Mouse (Mus musculus) layer of hippocampus, adult 2 months (tissue): ENCODE data around the gene Dlg4. TPM values are rescaled to one million over a fixed set of nuclear protein-coding genes. Genes with fewer than 3 reads are reported as not detected.
"Not testable (repeated sequence)": the region's sequence is repeated elsewhere in the genome, so short reads cannot be mapped to it uniquely, and the experiment has no call there.

Source experiments
- DNase-seq, 2 experiments: peaks; one replicate each; pipeline ENCODE4 v3.0.0; 2022; ENCODE audit warnings: low spot score in 2 of 2
- H3K27ac ChIP-seq: fragments of 200-600 bp; 2 replicates; pipeline ENCODE4 v1.8.1; 2022
- H3K4me3 ChIP-seq: fragments of 200-600 bp; 2 replicates; pipeline ENCODE4 v1.8.1; 2022; ENCODE audit warnings: mild to moderate bottlenecking
- CTCF ChIP-seq: fragments of 200-600 bp; conservative IDR thresholded peaks from 2 replicates; pipeline ENCODE4 v1.8.1; 2022; ENCODE audit warnings: antibody characterized with exemption, mild to moderate bottlenecking, moderate library complexity
- total RNA-seq, 2 experiments: library from RNA; stranded (reverse); gene quantifications; 2 replicates each; pipeline ENCODE4 v1.2.3; 2021

The Dlg4 gene
- total RNA-seq, 2 experiments from 2014 or later: 880 to 888 TPM

DNA sequence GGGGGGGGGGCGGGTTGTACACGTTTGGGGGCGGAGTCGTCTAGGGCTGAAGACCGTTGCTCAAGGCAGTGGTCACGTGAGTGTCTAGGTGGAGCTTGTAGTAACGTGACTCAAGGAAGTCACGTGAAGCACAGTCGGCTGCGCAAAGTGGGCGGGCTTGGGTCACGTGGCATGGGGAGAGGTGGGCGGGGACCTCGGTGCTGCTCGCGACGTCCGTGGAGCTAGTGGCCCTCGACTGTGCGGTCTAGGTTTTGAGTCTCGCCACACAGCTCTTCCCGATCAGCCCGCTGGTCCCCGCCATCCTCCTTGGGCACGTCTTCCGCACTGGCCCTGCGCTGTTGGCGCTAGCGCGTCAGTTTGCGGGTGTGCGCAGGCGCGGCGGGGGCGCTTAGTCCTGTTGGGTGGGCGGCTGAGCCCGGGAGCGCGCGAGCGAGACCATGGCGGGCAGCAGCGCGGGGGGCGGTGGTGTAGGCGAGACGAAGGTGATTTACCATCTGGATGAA is 16.3 kb upstream of the Dlg4 start, which contains the start of gene Dvl2:
Gene Dvl2 (plus strand): TSS at position 200 of the 503 bp plus-strand sequence.
- Histone ChIP-seq H3K27ac (peak within 1 kb of the TSS; percentile 97), H3K4me3 (peak within 1 kb of the TSS; percentile 87)
- DNase-seq: peak; percentile 87 to 92
- no peak for TF ChIP-seq CTCF

- TF ChIP-seq CTCF: no peak
- H3K27ac ChIP-seq: peak overlapping the region; percentile 97
- DNase-seq: no peak
- H3K4me3 ChIP-seq: peak overlapping the region; percentile 87
Measured at GRCm38 (mm10) chr11:70001159-70001558, 15.6 kb upstream of the Dlg4 start.

DNA sequence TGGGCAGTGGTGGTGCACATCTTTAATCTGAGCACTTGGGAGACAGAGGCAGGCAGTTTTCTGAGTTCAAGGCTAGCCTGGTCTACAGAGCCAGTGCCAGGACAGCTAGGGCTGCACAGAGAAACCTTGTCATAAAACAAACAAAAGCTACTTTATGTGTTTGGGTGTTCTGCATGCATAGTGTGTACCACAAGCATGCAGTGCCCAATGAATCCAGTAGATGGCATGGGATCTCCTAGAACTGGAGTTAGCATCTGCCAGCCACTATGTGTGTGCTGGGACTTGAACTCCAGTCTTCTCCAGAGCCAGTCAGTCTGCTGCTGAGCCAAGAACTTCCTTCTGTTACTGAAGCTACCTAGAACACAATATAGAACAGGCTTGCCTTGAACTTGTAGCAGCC is 14.9 kb upstream of the Dlg4 start:
- Histone ChIP-seq H3K4me3 (peak overlapping the region; percentile 87), H3K27ac (no peak overlapping the region)
- peak; percentile 76 for TF ChIP-seq CTCF
- no peak for DNase-seq

- H3K4me3 ChIP-seq: peak overlapping the region; percentile 17; the same call in 1 of the 2 replicates
- no peak for DNase-seq
- H3K27ac ChIP-seq: no peak overlapping the region
- no peak for TF ChIP-seq CTCF
Measured at GRCm38 (mm10) chr11:70002471-70002870, 14.3 kb upstream of the Dlg4 start.

GRCm38 (mm10) chr11:70005521-70005920 is 11.2 kb upstream of the Dlg4 start:
- Histone ChIP-seq H3K4me3 (no peak overlapping the region), H3K27ac (no peak overlapping the region)
- no peak for DNase-seq
- peak; percentile 58 for TF ChIP-seq CTCF

- no peak for DNase-seq
- no peak overlapping the region for H3K27ac ChIP-seq
- no peak for TF ChIP-seq CTCF
- H3K4me3 ChIP-seq: no peak overlapping the region
Measured at GRCm38 (mm10) chr11:70010033-70010432, 6.7 kb upstream of the Dlg4 start.

GRCm38 (mm10) chr11:70010548-70010947 is 6.2 kb upstream of the Dlg4 start:
- Histone ChIP-seq H3K4me3 (no peak overlapping the region), H3K27ac (no peak overlapping the region)
- no peak for DNase-seq
- TF ChIP-seq CTCF: no peak

GRCm38 (mm10) chr11:70010961-70011360 is 5.8 kb upstream of the Dlg4 start:
- no peak for DNase-seq
- H3K4me3 ChIP-seq: no peak overlapping the region
- no peak overlapping the region for H3K27ac ChIP-seq
- TF ChIP-seq CTCF: no peak

- DNase-seq: no peak
- Histone ChIP-seq H3K4me3 (no peak overlapping the region), H3K27ac (no peak overlapping the region)
- no peak for TF ChIP-seq CTCF
Measured at GRCm38 (mm10) chr11:70012931-70013330, 3.8 kb upstream of the Dlg4 start.

DNA sequence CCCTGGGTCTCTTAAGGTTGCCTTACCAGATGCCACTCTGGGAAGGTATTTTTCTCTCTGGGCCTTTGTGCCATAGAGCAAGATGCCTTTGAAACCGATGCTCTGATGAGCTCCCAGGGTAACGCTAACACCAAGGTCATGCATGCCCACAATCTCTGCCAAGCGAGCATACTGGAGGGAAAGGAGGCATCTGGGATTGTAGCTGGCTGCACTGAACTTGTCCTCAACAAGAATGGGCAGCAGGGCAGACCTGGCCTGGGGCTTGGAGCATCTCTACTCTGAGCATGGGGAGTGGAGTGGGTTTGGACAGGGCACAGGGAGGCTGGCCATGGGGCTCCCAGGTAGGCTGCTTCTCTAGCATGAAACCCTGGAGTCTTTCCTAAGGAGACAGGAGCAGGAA is 3.3 kb upstream of the Dlg4 start:
- TF ChIP-seq CTCF: no peak
- Histone ChIP-seq H3K27ac (no peak overlapping the region), H3K4me3 (no peak overlapping the region)
- no peak for DNase-seq

DNA sequence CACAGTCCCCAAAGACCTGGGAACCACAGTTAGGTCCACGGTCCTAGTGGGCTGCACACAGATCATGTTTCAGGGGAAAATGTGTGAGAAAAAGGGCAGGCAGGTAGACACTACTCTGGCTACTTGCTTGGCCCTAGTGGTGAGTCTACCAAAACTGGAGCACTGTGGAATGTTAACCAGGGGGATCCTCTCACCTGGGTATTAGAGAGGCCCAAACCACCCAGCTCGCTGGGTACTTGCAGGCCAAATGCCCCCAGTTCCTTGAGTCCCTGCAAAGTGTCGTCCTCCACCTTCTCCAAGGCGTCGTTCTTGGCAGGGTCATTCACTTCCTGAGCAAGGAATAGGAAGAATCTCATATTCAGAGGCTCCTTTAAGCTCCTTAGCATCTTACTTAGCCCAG is 2.7 kb upstream of the Dlg4 start:
- Histone ChIP-seq H3K4me3 (no peak overlapping the region; the same call in 1 of the 2 replicates), H3K27ac (peak overlapping the region; percentile 94; the same call in 1 of the 2 replicates)
- no peak for TF ChIP-seq CTCF

DNA sequence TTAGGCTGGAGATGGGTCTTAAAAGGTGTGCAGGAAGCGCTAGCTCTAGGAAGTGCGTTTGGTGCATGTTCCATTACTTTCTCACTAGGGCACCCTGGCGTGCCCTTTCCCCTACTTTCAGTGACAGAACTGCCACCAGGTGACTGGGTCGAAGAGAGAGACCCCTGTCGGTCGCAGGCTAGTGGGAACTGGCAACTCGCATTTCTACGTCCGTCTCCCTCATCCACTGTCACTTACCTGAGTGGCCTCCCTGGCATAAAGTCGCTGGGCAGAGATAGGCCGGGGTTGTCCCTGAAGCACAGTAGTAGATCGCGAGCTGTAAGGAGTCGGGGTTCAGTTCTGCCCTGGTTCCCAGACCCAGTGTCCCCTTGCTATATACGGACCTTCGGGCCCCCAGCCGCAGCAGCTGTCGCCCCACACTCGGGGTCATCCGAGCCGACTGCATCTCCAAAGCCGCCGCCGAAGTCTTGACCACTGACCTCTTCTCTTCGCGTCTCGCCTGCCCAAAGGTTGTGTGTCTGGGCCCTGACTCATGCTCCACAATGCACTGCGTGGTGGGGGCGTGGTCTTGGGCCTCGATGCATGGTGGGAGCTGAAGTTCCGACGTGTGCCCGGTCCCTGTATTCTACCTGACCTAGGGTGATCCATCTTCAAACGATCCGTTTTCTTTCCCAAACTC is 1.7 kb upstream of the Dlg4 start, which contains the start of gene Acadvl:
Gene Acadvl (minus strand): TSS at position 532 of the 679 bp plus-strand sequence.
- peak within 1 kb of the TSS; percentile 94 for H3K27ac ChIP-seq
- H3K4me3 ChIP-seq: peak within 1 kb of the TSS; percentile 76
- peak; percentile 89 to 91 for DNase-seq
- peak; percentile 67 for TF ChIP-seq CTCF

More for the DNA sequence above, 2.7 kb upstream of the Dlg4 start:
- DNase-seq: no peak

GRCm38 (mm10) chr11:70015677-70016076 is 1.1 kb upstream of the Dlg4 start:
- TF ChIP-seq CTCF: no peak
- DNase-seq: no peak
- Histone ChIP-seq H3K4me3 (peak overlapping the region; percentile 76), H3K27ac (peak overlapping the region; percentile 94)

DNA sequence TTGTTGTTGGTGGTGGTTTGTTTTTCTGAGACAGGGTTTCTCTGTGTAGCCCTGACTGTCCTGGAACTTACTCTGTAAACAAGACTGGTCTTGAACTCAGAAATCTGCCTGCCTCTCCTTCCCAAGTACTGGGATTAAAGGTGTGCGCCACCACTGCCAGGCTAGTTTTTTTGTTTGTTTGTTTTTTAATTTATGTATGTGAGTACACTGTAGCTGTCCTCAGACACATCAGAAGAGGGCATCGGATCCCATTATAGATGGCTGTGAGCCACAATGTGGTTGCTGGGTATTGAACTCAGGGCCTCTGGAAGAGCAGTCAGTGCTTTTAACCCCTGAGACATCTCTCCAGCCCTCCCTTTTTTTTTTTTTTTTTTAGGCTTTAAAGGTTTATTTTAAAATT is 565 bp upstream of the Dlg4 start:
- H3K27ac ChIP-seq, DNase-seq, H3K4me3 ChIP-seq: not testable (repeated sequence)
